Mouse (Mus musculus): Measurements from ENCODE around the gene Asap3.

Gene Asap3

GRCm38 (mm10) chr4:136206033-136206893 is at the start of gene Asap3:
Gene Asap3, plus strand, starts transcription at chr4:136206365.
- DNase-seq (ENCODE audit: low spot score in 2 of 2), result peak; percentile 79 to 82

- DNase-seq (ENCODE audit: low spot score in 2 of 2), result no peak
Measured at GRCm38 (mm10) chr4:136158498-136158897, 47.7 kb upstream of the Asap3 start.

- peak; percentile 76 to 84 for DNase-seq (ENCODE audit: low spot score in 2 of 2)
Measured at GRCm38 (mm10) chr4:136159802-136160397, 46.3 kb upstream of the Asap3 start.

GRCm38 (mm10) chr4:136163448-136163847 is 42.7 kb upstream of the Asap3 start:
- DNase-seq (ENCODE audit: low spot score in 2 of 2), result peak; percentile 83 to 86

- DNase-seq (ENCODE audit: low spot score in 2 of 2), result no peak
Measured at GRCm38 (mm10) chr4:136164981-136165380, 41.2 kb upstream of the Asap3 start.

GRCm38 (mm10) chr4:136167701-136168100 is 38.5 kb upstream of the Asap3 start:
- DNase-seq (ENCODE audit: low spot score in 2 of 2), result no peak

- DNase-seq (ENCODE audit: low spot score in 2 of 2), result no peak
Measured at GRCm38 (mm10) chr4:136170401-136170800, 35.8 kb upstream of the Asap3 start.

GRCm38 (mm10) chr4:136171455-136171854 is 34.7 kb upstream of the Asap3 start:
- no peak for DNase-seq (ENCODE audit: low spot score in 2 of 2)

GRCm38 (mm10) chr4:136172011-136172541 is 34.1 kb upstream of the Asap3 start, which contains the start of gene E2f2:
Gene E2f2, plus strand, starts transcription at chr4:136172394.
- DNase-seq (ENCODE audit: low spot score in 2 of 2), result peak; percentile 51 to 52

GRCm38 (mm10) chr4:136172542-136173209 is 33.5 kb upstream of the Asap3 start:
- DNase-seq (ENCODE audit: low spot score in 2 of 2), result no peak

- no peak for DNase-seq (ENCODE audit: low spot score in 2 of 2)
Measured at GRCm38 (mm10) chr4:136173210-136173715, 32.9 kb upstream of the Asap3 start.

- DNase-seq (ENCODE audit: low spot score in 2 of 2), result no peak
Measured at GRCm38 (mm10) chr4:136174216-136175193, 31.7 kb upstream of the Asap3 start.

- DNase-seq (ENCODE audit: low spot score in 2 of 2), result no peak
Measured at GRCm38 (mm10) chr4:136176022-136176552, 30.1 kb upstream of the Asap3 start.

- DNase-seq (ENCODE audit: low spot score in 2 of 2), result no peak
Measured at GRCm38 (mm10) chr4:136177244-136177611, 28.9 kb upstream of the Asap3 start.

GRCm38 (mm10) chr4:136177612-136178474 is 28.3 kb upstream of the Asap3 start:
- DNase-seq (ENCODE audit: low spot score in 2 of 2), result no peak

- DNase-seq (ENCODE audit: low spot score in 2 of 2), result no peak
Measured at GRCm38 (mm10) chr4:136178475-136178921, 27.7 kb upstream of the Asap3 start.

GRCm38 (mm10) chr4:136179456-136179855 is 26.7 kb upstream of the Asap3 start:
- no peak for DNase-seq (ENCODE audit: low spot score in 2 of 2)

GRCm38 (mm10) chr4:136179998-136180397 is 26.2 kb upstream of the Asap3 start:
- DNase-seq (ENCODE audit: low spot score in 2 of 2), result peak; percentile 67 to 71

All from right cerebral cortex, adult 2 months (tissue).